Mouse (Mus musculus) right cerebral cortex, postnatal 25 days (tissue): ENCODE data around the gene Smtnl2.
"Not testable (repeated sequence)": the region's sequence is repeated elsewhere in the genome, so short reads cannot be mapped to it uniquely, and the experiment has no call there.

Experiments
- DNase-seq: peaks from one replicate; pipeline ENCODE4 v3.0.0; 2022

The Smtnl2 gene

DNA sequence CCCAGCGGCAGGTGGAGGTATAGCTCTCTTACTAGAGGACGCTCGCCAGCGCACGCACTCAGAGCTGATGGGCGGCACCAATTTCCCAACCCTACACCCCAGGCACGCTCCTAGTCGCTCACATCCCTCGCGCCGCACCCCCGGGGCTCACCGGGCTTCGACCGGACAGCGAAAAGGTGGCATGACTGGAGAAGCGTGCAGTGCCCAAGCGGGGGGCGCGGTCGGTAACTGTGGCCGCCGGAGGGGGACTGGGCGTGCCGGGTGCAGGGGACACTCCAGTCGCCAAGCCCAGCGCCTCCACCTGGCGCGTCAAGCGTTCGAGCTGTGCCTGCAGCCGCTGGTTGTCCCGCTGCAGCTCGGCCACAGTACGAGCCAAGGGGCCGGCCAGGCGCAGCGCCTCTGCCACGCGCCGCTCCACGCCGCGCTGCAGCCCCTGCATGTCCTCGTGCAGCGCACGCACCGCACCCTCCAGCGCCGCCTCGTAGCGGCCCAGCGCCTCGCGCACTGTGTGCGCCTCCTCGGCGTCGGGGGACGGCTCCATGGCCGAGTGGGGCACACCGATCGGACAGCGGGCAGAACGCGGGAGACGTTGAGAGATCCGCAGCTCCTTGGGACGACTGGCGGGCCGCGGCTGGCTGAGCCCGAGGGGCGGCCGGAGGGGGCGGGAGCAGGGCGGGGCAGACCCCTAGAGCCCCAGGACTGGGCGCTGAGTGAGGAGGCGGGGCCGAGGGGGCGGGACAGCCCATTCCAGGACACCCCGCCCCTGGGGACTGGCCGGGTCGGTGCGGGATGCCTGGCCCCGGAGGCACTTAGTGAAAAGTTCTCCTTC lies at the start of gene Smtnl2:
TSS of gene Smtnl2 (minus strand) at position 621 of the 829 bp plus-strand sequence.
- DNase-seq, result peak; percentile 32

DNA sequence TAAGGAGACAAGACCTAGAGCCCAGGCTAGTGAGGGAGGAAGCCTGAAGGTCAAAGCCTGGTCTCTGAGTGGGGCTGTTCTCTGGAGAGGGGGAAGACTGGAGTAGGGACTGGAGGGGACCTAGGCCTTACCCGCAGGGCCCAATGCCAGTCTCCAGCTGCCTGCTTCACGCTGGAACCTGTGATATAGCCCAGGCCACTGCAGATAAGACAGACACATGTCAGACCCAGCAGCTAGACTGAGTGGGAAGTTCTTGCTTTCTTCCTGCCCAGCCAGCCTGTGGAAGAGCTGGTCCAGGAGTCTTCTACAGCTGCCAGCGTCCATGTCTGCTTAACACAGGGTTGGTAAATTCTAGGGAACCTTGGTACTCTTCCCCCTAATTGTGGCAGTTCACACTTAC lies 47.0 kb upstream of the Smtnl2 start:
- DNase-seq, result no peak

DNA sequence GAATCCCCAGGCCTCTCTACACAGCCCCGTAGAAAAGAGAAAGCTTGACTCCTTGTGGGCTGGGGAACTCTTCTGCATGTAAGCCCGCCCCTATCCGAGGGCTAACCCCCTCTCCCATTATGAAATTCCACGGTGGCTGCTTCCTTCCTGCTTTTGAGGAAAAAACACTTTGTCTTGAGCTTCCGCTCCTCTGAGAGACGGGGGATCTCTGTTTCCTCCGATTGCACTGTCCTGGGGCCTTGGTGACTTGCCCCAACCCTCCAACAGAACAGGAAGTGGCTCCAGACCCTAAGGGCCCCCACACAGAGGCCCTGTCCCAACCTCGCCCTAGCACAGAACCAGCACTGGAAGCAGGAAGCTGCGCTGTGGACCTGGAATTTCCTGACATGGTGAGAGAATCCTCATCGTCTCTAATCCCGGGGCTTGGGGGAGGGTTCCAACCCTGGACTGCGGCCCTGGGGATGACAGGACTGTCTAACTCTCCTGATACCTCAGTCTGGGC lies 46.5 kb upstream of the Smtnl2 start:
- no peak for DNase-seq

DNA sequence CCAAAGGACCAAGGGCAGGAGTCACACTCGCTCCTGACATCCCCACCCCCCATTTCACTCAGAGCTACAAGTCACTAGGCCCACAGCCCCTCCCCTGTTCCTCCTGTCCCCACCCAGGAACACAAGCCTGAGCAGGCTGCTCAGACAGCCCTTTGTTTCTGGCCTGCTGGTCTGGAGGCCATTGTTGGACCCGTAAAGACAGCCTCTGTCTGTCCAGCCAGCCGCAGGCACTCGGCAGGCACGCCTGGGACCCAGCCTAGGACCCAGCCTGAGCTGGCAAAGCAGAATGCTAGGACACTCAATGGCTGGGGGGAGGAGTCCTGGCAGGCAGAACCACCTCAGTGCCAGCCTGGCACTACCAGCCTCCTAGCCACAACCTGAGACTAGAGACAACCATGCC lies 44.2 kb upstream of the Smtnl2 start:
- DNase-seq, result no peak

DNA sequence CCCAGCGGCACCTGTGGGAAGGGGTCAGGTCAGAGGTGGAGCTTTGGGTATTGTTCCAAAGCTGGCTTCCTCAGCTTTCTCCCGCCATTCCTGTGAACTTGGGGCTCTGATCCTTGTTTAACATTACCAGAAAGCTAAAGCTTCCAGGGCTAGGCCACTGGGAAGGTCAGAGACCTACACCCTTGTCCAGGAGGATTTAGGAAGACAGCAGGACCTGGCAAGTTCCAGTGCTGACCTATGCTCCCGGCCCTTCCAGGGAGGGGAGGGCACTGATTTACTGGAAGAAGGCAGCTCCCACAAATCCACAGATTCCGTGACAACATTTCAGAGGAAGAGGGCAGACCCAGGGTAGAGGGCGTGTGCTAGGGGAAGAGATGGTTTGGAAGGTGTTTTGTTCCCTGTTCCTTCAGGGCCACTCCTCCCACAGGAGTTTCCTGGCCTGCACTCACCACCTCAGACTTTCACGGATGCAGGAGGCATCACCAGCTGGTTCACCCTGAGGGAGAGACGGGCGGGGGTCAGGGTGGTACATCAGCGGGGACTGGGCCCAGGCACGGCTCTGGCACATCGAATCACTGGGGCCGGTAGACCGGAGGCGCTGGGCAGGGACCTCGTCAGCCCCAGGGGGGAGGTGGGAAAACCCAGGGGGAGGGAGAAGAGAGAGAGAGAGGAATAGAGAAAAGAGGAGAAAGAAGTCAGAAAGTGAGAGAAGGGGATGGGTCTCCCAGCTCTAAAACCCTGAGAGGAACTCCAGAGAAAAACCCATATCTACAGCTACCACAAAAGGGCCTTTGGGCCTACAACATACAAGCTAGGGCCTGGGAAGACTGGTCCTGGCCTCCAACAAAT lies 41.8 kb upstream of the Smtnl2 start:
- DNase-seq, result no peak

DNA sequence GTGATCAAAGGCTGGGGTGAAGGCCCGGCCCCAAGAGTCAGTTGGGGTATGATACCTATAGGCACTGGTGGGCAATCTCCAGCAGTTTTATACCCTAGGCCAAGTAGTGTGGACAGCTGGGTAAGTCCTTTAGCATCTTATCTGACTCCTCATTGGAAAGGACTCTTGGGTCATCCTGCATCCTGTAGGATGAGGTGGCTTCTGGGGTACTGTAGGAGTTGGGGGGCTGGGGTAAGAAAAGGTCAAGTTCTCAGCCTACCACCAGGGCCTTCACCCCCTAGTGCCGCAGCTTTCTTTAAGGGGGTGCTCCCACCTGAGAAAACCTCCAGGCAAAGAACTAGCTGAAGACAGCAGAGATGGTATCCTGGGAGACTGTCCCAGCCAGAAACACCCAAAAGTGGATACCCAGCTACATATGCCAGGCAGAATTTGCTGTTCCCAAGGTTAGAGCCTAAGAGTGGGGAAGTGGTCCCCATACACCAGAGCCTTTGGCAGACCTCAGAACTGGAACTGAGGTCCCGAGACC lies 40.7 kb upstream of the Smtnl2 start:
- DNase-seq, result no peak

DNA sequence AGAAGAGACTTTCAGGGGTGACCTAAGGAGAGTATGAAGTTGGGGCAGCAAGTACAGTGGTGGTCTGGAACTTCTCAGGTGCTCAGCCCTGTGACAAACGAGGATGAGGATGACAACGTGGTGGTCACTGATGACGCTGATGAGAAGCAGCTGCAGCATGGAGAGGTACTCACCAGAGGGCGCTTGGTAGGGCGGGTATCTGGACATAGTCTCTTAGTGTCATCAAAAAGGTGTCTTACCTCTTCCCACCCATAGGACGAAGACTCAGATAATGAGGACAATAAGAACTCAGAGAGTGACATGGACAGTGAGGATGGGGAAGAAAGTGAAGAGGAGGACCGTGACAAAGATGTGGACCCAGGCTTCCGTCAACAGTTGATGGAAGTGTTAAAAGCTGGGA lies 36.0 kb upstream of the Smtnl2 start:
- no peak for DNase-seq

DNA sequence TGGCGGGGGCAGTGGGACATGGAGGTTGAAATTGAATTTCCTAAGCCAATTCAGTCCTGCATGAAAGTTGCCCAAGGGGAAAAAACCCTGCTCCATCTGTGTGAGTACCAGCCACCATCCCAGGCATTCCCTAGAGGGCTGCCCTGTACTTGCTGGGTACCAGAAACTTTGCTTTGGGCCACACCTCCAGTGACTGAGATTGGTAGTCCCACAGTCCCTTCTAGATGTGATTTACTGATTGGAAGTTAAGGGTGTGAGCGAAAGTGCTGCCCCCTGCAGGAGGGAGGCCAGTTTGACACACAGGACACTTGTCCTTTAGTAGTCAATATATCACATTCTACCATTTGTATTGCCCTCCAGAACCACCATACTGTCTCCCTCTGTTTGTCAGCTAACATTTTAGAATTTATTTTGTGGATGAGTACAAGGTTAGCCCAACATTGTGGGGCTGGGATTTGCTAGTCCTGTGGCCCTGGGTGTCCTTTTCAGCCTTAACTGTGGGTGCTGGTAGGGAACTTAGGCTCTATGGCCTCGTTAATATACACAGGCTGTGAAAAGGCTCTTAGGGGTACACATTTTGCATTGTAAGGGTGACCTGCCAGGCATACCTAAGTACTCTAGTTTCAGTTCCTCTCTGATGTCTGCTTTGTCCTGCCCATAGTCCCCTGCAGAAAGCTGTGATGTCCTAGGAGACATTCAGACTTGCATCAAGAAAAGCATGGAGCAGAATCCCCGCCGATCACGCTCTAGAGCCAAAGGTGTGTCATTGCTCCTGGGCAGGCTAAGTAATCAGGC lies 35.0 kb upstream of the Smtnl2 start:
- DNase-seq, result no peak

DNA sequence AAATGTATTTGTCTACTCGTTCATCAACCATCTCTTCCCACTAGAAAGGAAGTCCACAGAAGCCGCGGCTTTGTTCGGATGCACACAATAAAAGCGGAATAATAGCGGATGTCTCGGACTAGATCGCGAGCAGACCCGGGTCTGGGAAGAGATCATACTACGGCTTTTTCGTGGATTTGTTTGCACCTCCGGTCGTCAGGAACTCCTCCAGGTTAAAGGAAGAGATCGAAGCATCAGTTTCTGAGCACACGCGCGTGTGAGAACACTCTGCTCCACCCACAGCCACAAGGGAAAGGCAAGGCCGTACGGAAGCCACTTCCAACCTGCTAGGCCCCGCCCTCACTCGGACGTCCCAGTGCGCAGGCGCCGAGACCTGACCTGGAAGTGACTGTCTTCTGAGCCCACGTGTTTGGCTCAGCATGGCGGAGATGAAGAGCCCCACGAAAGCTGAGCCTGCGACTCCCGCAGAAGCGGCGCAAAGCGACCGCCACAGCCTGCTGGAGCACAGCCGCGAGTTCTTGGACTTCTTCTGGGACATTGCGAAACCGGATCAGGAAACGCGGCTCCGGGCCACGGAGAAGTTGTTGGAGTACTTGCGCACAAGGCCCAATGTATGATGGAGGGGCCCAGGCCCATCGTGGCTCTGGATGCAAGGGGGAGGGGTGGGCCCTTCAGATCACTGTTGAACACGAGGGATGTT lies 29.6 kb upstream of the Smtnl2 start, which contains the start of gene Mybbp1a:
TSS of gene Mybbp1a (plus strand) at position 391 of the 700 bp plus-strand sequence.
- peak; percentile 97 for DNase-seq

DNA sequence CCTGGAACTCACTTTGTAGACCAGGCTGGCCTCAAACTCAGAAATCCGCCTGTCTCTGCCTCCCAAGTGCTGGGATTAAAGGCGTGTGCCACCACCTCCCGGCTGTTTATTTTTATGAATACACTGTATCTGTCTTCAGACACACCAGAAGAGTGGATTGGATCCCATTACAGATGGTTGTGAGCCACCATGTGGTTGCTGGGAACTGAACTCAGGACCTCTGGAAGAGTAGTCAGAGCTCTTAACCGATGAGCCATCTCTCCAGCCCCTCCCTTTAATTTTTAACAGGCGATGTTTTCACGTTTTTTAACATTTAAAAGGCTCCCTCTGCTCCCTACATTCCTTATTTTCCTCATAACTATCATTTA lies 29.1 kb upstream of the Smtnl2 start:
- DNase-seq, result not testable (repeated sequence)

DNA sequence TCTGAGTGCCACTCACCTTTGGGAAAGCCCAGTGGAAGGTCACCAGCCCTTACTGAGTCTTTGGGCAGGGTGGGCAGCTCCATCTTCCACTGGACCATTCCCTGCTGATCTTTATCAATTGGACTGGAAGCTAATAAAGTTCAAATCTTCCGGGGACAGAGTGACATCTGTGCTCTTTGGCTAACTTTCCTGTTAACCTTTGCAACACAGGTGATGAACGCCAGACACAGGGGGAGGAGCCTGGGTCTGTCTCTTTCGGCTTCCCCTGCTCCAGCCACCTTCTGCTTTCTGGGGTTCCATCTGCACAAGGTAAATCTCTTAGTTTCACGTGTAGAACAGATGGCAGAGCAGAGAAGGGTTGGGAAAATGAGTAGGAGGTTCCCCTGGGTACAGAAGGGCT lies 26.9 kb upstream of the Smtnl2 start:
- no peak for DNase-seq

DNA sequence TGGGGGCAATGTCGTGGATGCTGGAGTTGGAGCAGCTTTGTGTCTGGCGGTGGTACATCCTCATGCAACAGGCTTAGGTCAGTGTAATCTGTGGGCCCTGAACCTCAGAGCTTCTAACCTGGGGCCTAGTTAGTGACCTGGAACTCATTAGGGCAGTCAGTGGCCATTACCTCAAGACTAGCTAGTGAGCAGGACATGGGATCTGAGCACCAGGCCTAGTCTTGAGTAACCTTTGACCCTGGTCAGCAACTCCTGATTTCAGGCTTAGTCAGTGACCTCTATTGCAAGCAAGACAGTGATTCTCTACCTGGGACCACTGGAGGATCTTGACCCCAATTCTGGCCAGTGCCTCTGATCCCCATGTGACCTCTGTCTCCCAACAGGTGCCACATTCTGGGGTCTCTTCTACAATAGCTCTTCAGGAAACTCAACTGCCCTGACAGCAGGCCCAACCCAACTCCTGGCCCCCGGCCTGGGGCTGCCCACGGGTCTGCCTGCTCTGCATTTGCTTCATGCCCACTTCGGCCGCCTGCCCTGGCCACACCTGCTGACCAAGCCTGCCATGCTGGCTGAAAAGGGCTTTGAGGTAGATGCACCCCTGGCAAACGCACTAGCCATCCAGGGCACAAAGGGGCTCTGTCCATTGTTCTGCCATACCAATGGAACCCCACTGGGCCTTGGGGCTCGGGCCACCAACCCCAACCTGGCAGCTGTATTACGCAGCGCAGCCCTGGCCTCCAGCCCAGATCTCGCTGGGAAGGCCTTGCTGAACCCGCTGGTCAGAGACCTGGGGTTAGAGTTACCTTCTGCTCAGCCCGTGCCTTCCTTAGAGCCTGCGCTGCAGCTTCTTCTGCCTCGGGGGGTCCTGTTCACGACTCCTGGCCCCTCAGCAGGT lies 25.5 kb upstream of the Smtnl2 start:
- no peak for DNase-seq

DNA sequence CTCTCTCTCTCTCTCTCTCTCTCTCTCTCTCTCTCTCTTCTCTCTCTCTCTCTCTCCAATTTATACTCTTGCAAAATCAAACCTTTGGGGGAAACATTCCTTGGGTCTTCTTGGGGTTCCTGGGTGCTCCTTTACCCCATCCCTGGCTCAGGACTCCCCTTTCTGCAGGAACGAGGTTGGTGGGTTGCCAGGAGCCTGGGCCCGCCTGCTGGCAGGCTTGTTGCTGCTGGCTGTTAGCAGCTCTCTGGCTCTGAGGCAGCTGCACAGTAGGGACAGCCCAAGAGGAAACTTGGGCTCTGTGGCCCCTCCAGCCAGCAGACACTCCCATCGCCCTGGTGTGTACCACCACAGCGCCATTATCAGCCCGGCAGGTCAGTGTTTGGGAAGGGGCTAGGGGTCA lies 24.8 kb upstream of the Smtnl2 start:
- no peak for DNase-seq

DNA sequence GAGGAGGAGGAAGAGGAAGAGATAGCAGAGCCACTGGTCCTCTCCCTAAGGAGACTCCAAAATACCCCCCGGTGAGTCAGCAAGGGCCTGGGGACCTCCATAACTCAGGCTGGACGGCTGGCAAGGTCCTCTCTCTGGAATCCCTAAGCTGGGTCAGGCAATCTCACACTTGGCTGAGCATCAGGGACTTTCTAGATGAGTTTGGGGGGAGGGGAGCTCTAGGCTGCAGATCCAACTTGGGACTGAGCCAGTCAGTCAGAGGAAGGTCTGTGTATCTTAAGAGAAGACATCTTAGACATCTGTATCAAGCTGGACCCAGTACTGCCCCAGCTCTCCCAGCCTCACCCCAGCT lies 24.2 kb upstream of the Smtnl2 start:
- no peak for DNase-seq

DNA sequence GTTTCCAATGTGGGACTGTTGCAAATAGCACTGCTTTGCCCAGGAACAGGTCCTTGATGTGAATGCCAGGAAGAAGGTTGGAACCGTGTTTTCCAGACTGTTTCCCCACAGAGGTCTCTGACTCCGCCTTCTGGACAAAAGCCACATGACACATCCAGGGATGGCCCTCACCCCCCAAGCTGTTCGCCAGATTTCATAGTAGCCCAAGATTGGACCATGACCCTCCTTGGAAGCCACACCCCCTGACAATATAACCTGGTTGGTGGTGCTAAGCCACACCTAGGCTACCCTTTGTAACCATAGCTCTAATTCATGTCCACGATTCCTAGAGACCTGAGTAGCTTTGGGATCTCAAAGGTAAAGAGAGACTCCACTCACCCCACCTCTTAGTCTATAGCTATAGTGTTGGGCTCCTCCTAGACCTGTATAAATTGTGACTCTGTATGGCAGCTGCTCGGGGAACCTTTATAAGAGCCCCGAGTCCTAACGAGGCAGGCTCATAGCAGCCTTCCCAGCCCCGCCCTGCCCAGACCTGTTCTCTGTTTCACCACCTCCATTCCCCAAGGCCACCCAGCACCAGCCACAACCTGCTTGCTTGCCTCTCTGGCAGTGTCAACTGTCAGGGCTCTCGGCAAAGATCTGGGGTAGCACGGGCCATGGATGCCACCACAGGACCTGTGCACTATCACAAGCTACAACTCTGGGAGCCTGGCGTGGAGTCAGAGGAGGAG lies 23.6 kb upstream of the Smtnl2 start, which contains the start of gene Ggt6:
TSS of gene Ggt6 (plus strand) at position 564 of the 731 bp plus-strand sequence.
- DNase-seq, result no peak

DNA sequence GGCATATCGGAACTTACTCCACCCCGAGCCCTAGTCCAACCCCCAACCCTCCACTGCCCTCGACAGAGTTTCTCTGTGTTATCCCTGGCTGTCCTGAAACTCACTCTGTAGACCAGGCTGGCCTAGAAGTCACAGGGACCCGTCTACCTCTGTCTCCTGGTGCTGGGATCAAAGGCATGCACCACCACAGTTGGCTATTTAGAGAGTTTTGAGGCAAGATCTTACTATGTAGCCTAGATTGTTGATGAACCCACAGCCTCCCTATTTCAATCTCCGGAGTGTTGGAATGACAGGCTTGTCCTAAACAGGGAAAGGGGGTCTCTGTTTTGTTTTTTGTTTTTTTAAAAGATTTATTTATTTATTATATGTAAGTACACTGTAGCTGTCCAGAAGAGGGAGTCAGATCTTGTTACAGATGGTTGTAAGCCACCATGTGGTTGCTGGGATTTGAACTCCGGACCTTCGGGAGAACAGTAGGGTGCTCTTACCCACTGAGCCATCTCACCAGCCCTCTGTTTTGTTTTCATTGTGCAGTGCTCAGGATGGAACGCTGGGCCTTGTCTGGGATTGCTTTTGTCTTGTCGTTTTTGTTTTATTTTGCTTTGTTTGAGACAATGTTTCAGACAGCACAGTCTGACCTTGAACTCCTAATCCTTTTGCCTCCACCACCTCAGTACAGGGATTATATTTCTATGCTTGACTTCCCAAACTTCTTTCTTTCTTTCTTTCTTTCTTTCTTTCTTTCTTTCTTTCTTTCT lies 19.0 kb upstream of the Smtnl2 start:
- not testable (repeated sequence) for DNase-seq

DNA sequence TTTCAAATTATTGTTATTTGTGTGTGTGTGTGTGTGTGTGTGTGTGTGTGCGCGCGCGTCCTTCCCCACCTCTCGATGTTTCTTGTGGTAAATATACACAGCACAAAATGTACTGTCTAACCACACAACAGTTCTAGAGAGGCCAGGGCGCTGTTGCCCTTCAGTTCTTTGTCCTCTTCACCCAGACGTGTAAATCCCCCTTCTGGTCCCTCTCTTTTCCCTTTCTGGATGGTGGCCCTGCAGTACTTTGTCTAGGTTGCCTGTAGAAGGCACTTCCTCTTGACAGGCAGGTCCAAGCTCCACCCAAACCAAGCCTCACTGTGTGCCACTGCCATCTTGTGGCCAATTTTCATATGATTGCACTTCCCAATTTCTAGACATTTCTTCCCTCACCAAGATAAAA lies 17.8 kb upstream of the Smtnl2 start:
- DNase-seq, result peak; percentile 65

DNA sequence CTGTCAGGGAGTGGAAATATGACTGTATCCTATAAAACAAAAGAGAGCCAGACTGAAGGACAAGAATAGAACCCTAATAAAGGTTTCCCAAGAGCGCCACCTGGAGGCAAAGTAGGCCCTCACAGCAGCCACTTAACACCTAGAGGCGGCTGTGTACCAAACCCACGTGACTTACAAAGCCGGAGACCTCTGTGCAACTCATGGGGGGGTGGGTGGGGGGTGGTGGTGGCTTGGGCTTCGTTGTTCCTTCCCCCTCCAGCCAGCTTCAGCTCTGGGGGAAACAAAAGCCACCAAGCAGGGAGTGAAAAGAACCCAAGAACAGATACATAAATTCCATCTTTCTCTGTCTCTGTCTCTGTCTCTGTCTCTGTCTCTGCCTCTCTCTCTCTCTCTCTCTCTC lies 17.2 kb upstream of the Smtnl2 start:
- no peak for DNase-seq

DNA sequence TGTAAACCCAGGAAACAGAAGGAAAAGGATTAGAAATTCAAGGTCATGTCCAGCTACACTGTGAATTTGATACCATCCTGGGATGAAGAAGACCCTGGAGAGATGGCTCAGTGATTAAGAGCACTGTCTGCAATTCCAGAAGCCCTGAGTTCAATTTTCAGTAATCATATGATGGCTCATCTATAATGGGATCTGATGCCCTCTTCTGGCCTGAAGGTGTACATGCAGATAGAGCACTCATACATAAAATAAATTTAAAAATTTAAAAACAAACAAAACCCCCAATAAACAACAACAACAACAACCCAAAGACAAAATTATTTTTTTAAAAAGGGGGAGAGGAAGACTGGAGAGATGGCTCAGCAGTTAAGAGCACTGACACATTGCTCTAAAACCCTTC lies 15.4 kb upstream of the Smtnl2 start:
- DNase-seq, result no peak

DNA sequence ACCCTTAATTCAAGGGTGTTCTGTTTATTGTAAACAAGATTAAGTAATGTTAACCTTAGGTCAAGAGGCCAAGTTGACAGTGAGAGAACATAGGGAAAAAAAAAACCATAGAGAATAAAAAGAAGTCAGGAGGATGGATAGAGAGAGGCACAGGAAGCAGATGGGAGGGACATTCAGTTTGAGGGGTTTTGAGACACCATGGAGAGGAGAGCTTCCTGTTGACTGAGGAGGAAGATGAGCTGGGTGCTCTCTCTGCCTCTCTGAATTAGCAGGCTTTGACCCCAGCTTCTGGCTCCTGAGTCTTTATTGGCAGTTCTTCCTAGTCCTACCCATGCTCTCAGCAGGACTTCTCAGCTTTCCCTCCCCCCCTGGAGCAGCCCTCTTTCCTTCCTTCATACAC lies 13.7 kb upstream of the Smtnl2 start:
- DNase-seq, result no peak
